Mouse (Mus musculus) v-Abl transformed pro-B cells (cell line): ENCODE data around the gene Tmsb4x.

Source experiments
- in situ Hi-C, 2 experiments: fragments of 400-800 bp; cut with MboI; formaldehyde crosslinking; loops; one replicate each; pipeline ENCODE4 v1.15.1; 2025; ENCODE audit not compliant: unreplicated experiment in 2 of 2

Tmsb4x gene

DNA sequence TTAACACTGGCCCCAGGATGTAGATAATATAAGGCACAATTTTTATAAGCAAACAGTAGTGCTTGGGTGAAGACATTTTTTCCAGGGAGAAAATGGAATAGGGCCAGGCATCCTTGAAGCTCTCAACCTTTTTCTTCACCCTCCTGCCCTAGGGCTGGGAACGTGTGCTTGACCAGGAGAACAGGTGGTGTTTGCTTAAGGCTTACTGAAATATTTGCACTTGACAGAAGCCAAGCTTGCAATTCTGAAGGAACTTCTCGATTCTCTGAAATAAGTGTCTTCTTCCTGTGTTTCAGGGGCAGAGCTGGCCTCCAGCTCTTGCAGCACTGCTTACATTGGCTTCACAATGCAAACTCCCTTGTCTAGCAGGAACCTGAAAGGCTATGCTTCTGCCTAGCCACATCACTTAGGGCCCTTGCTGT, 13.9 kb downstream of the Tmsb4x start:
- in situ Hi-C loops = no loop called here

- in situ Hi-C loops = no loop called here
Measured at GRCm38 (mm10) chrX:167186306-167186705, 22.8 kb downstream of the Tmsb4x start.

GRCm38 (mm10) chrX:167183535-167183934, 25.6 kb downstream of the Tmsb4x start:
- in situ Hi-C loops = no loop called here

- in situ Hi-C loops = no loop called here
Measured at GRCm38 (mm10) chrX:167182411-167182810, 26.7 kb downstream of the Tmsb4x start.

DNA sequence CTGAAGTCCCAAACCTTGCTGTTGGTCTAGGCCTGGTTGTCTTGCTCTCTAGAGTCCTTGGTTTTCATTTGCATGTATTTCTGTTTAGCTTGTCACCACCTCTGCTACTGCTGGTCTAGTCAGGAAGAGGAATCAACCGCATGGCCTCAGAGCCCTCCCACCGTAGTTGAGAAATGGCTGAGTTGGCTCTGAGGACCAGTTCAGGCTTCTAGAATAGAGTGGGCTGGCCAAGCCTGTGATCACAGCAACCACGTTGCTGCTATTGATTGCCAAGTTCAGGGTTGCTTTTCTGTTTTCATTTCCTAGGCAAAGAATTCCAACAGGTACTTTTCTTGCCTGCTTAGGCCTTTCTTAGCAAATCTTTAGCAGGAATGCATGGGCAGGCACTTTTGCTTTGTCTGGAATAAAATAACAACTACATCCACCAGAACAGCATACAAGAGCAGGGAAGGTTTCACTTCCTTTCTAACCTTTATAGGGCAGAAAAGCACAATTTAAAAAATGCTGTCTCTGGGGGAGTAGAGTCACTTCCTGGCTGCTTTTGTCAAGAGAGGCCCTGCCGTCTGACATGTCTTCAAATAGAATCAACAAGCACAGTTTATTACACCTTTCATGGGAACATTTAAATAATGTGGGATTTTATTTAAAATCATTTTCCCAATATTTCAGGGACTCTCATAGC, 29.0 kb downstream of the Tmsb4x start:
- in situ Hi-C loops = no loop called here

DNA sequence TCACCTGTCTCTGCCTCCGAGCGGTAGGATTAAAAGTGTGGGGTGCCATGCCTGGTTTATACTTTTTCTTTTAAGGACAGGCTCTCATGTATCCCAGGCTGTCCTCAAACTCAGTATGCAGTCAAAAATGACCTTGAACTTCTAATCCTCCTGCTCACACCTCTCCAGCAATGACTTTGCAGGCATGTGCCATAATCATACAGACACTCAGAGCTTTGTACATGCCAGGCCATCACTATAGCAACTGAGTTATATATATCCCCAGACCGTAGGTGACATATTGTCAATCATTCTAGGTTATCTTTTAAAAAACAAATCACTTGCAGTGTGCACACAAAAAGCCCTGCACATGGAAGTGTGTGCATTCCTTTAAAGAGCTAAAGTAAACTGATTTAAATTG, 29.6 kb downstream of the Tmsb4x start:
- in situ Hi-C loops = no loop called here

DNA sequence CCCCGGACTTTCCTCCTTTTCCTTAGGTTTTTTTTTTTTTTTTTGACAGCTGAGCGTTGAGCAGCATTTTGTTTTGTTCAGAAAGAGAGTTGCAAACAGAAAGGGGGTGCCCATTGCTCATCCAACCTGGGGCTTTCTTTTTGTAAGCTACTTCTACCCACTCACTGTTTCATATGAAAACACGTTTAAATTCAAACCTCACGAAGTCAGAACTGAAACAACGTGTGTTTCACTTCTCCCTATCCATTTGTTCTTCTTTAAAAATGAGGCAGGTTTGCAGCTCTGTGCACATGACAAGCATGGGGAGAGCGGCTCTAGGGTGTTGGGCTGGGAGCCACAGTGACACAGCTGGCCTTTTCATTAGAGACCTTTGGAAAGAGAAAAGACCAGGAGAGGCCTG, 33.8 kb downstream of the Tmsb4x start:
- in situ Hi-C loops = no loop called here

GRCm38 (mm10) chrX:167174311-167174710, 34.8 kb downstream of the Tmsb4x start:
- in situ Hi-C loops = no loop called here

- in situ Hi-C loops = no loop called here
Measured at GRCm38 (mm10) chrX:167172256-167172655, 36.9 kb downstream of the Tmsb4x start.

DNA sequence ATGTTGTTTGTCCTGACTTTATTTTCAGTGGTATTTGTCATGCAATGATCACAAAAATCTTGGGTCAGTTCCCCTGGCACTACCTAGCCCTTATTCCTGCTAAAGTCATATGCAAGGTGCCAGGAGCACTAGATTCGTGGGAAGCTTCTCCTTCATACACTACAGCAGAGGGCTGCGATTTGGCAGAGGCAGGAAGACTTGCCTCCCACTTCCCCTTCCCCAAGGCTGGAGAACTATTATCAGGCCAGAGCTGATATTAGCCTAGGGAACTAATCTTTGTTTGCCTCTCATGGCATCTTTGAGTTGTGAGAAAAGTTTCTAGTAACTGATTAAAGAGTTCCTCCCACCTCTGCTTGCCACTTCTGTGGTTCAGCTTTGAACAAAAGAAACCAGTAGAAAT, 37.8 kb downstream of the Tmsb4x start:
- in situ Hi-C loops = no loop called here

DNA sequence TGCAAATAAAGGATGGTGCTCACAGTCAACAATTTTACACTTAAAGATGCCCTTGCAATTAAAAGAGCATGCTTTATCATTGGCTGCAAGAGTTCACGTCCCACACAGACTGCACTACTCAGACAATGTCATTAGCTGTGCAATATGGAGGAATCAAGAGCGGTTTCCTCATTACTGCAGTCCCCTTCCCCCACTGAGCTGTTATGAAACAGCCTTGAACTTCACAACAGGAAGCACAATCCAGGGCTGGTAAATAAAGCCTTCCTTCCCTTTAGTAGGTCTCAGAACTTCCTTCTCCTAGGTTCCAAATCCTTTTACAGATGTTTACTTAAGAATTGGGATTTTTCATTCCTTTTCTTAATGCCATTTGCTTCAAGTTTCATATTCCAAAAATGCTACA, 41.8 kb downstream of the Tmsb4x start:
- in situ Hi-C loops = no loop called here

DNA sequence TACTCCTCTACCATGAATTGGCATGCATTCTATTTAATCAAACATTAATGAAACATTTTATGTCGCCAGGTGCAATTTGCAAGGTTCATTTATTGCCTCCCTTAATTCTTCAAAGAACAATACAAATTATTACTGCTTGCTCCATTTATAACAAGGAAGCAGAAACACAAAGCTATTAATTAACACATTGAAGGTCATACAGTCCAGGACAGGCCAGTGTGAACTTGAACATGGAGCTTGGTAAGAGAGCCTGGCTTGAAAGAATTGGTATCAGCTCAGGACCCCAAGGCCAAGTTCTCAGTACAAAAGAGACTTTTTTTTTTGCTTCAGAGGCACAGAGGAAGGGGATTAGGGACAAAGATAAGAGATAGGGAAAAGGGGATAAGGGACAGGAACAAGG, 43.1 kb downstream of the Tmsb4x start:
- in situ Hi-C loops = no loop called here

GRCm38 (mm10) chrX:167157691-167158090, 51.4 kb downstream of the Tmsb4x start:
- in situ Hi-C loops = no loop called here
